Mouse (Mus musculus) cerebellum, adult 2 months (tissue): ENCODE data around the gene Shb. TPM values are rescaled to one million over a fixed set of nuclear protein-coding genes. Genes with fewer than 3 reads are reported as not detected.

Source experiments
- DNase-seq, 2 experiments: peaks; one replicate each; pipeline ENCODE4 v3.0.0; 2021
- H3K27ac ChIP-seq: fragments of 200-500 bp; 2 replicates; pipeline ENCODE4 v1.5.1; 2012; ENCODE audit warnings: low read length, control low read depth, inconsistent platforms; ENCODE audit not compliant: insufficient read depth
- H3K27me3 ChIP-seq: fragments of 200-500 bp; 2 replicates; pipeline ENCODE4 v1.6.1; 2012; ENCODE audit warnings: inconsistent platforms, mild to moderate bottlenecking, low read length, moderate library complexity; ENCODE audit not compliant: control insufficient read depth, insufficient read depth
- H3K4me1 ChIP-seq: fragments of 200-500 bp; 2 replicates; pipeline ENCODE4 v1.6.1; 2011; ENCODE audit warnings: low read length; ENCODE audit not compliant: control insufficient read depth, insufficient read depth
- H3K4me3 ChIP-seq: fragments of 200-500 bp; replicated peaks from 2 replicates; pipeline ENCODE3; 2011; ENCODE audit warnings: mild to moderate bottlenecking, low read depth, low read length, control low read depth; ENCODE audit not compliant: insufficient read depth
- CTCF ChIP-seq: fragments of 200-500 bp; IDR thresholded peaks from 2 replicates; pipeline ENCODE4 v1.5.1; 2011; ENCODE audit warnings: low read depth, mild to moderate bottlenecking, control low read depth, low read length, moderate library complexity, borderline replicate concordance; ENCODE audit not compliant: insufficient read depth
- POLR2A ChIP-seq: fragments of 200-500 bp; IDR thresholded peaks from 2 replicates; pipeline ENCODE4 v1.6.1; 2011; ENCODE audit warnings: low read length, control low read depth, borderline replicate concordance; ENCODE audit not compliant: insufficient read depth
- WGBS: fragments of 180-500 bp; shearing (Covaris S2); methylation state at CpG from one replicate; pipeline ENCODE4 v1.1.7; 2018; 5-methylcytosine and 5-hydroxymethylcytosine counted together
- polyA plus RNA-seq: library from polyadenylated mRNA; depleted of rRNA; stranded (reverse); fragments of >200 nt; gene quantifications from 2 replicates; pipeline ENCODE4 v1.2.3, GENCODE M21; 2012

Shb gene
- polyA plus RNA-seq, 1 experiment: 8.3 TPM

- no peak for DNase-seq
- no peaks in the 10 kb centered on the region for H3K4me1 ChIP-seq
- H3K27me3 ChIP-seq: no peaks in the 10 kb centered on the region; the same call in 1 of the 2 replicates
- H3K4me3 ChIP-seq: no peak overlapping the region
- WGBS: 81% methylated on average over 10 of the region's 10 CpGs
- TF ChIP-seq CTCF (no peak), POLR2A (no peak)
- H3K27ac ChIP-seq: no peak overlapping the region
Measured at GRCm38 (mm10) chr4:45499556-45499955, 32.7 kb downstream of the Shb start.

GRCm38 (mm10) chr4:45499081-45499480 is 33.2 kb downstream of the Shb start:
- TF ChIP-seq CTCF (no peak), POLR2A (no peak)
- no peaks in the 10 kb centered on the region for H3K4me1 ChIP-seq
- 81% methylated on average over 6 of the region's 6 CpGs for WGBS
- H3K27ac ChIP-seq: no peak overlapping the region
- H3K4me3 ChIP-seq: no peak overlapping the region
- H3K27me3 ChIP-seq: no peaks in the 10 kb centered on the region; the same call in 1 of the 2 replicates
- no peak for DNase-seq

GRCm38 (mm10) chr4:45498345-45498744 is 33.9 kb downstream of the Shb start:
- no peaks in the 10 kb centered on the region; the same call in 1 of the 2 replicates for H3K27me3 ChIP-seq
- WGBS: 59% methylated on average over 5 of the region's 5 CpGs
- no peaks in the 10 kb centered on the region for H3K4me1 ChIP-seq
- DNase-seq: no peak
- H3K27ac ChIP-seq: no peak overlapping the region
- H3K4me3 ChIP-seq: no peak overlapping the region
- no peak for TF ChIP-seq CTCF
- TF ChIP-seq POLR2A: no peak

GRCm38 (mm10) chr4:45497282-45497681 is 35.0 kb downstream of the Shb start:
- Histone ChIP-seq H3K27ac (no peak overlapping the region), H3K4me1 (no peaks in the 10 kb centered on the region), H3K4me3 (no peak overlapping the region), H3K27me3 (no peaks in the 10 kb centered on the region; the same call in 1 of the 2 replicates)
- WGBS: 68% methylated on average over 6 of the region's 6 CpGs
- TF ChIP-seq CTCF: no peak
- no peak for TF ChIP-seq POLR2A
- DNase-seq: no peak

GRCm38 (mm10) chr4:45495531-45496201 is 36.6 kb downstream of the Shb start:
- no peaks in the 10 kb centered on the region; the same call in 1 of the 2 replicates for H3K27me3 ChIP-seq

GRCm38 (mm10) chr4:45493786-45494400 is 38.4 kb downstream of the Shb start:
- no peak for DNase-seq
- peaks cover 4% of the 10 kb centered on the region for H3K4me1 ChIP-seq
- no peaks in the 10 kb centered on the region; the same call in 1 of the 2 replicates for H3K27me3 ChIP-seq
- 76% methylated on average over 6 of the region's 6 CpGs for WGBS
- TF ChIP-seq CTCF (no peak), POLR2A (no peak)
- H3K27ac ChIP-seq: no peak overlapping the region
- H3K4me3 ChIP-seq: no peak overlapping the region

More at GRCm38 (mm10) chr4:45495531-45496201, 36.6 kb downstream of the Shb start:
- Histone ChIP-seq H3K4me3 (no peak overlapping the region), H3K27ac (no peak overlapping the region), H3K4me1 (no peaks in the 10 kb centered on the region)
- no peak for DNase-seq
- WGBS: 73% methylated on average over 8 of the region's 8 CpGs
- TF ChIP-seq POLR2A: no peak
- no peak for TF ChIP-seq CTCF

- 38% methylated on average over 7 of the region's 7 CpGs for WGBS
- no peak for DNase-seq
- Histone ChIP-seq H3K27me3 (no peaks in the 10 kb centered on the region; the same call in 1 of the 2 replicates), H3K4me3 (no peak overlapping the region), H3K4me1 (peaks cover 8% of the 10 kb centered on the region), H3K27ac (no peak overlapping the region)
- TF ChIP-seq CTCF: no peak
Measured at GRCm38 (mm10) chr4:45493118-45493517, 39.2 kb downstream of the Shb start.

- WGBS: 75% methylated on average over 5 of the region's 5 CpGs
- Histone ChIP-seq H3K27me3 (no peaks in the 10 kb centered on the region; the same call in 1 of the 2 replicates), H3K4me3 (no peak overlapping the region), H3K27ac (no peak overlapping the region), H3K4me1 (peaks cover 8% of the 10 kb centered on the region)
- TF ChIP-seq CTCF (no peak), POLR2A (no peak)
- no peak for DNase-seq
Measured at GRCm38 (mm10) chr4:45492681-45493081, 39.6 kb downstream of the Shb start.
